Mouse (Mus musculus) adrenal gland, postnatal 10 days (tissue): Measurements from ENCODE around the gene Lbhd1. TPM values are rescaled to one million over a fixed set of nuclear protein-coding genes. Genes with fewer than 3 reads are reported as not detected.
"Not testable (repeated sequence)": the region's sequence is repeated elsewhere in the genome, so short reads cannot be mapped to it uniquely, and the experiment has no call there.

ENCODE experiments used
- DNase-seq: peaks from one replicate; pipeline ENCODE4 v3.0.0; 2021; ENCODE audit warnings: mixed read lengths
- long read RNA-seq, 2 experiments: library from polyadenylated mRNA; stranded (forward); transcript quantifications; one replicate each; pipeline ENCODE4 v2.0.0; 2021
- total RNA-seq, 2 experiments: library from RNA; stranded (reverse); gene quantifications; 2 replicates each; pipeline ENCODE4 v1.2.3; 2021

Lbhd1 gene
- total RNA-seq = 10 to 100 TPM in 1 of 2 experiments, 1 to 10 TPM in 1; 7.4 to 10.7 TPM
- long read RNA-seq, experiment 1 = 0 reads
- long read RNA-seq, experiment 2 = 0 reads

DNA sequence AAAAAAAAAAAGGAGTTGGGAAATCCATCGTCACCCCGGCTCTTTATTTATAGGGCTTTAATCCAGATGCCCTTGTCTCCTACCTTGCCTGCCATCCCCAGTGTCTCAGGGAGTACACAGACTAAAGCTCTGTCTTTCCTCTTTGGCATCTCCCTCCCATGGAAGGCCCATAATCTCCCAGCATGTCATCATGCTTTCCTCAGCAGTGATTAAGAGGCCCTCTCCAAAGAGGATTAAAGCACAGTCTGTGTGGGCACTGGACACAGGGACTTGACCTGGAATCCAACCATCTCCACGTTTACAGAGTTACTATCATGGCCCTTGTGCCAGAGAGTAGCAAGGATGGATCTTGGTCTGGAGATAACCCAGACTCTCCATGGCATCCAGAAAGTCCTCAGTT is at the start of gene Lbhd1, which contains the start of gene Gm49403:
TSS of gene Lbhd1 (plus strand) at position 117 of the 400 bp plus-strand sequence.
TSS of gene Gm49403 (plus strand) at position 315 of the 400 bp plus-strand sequence.
- no peak for DNase-seq

DNA sequence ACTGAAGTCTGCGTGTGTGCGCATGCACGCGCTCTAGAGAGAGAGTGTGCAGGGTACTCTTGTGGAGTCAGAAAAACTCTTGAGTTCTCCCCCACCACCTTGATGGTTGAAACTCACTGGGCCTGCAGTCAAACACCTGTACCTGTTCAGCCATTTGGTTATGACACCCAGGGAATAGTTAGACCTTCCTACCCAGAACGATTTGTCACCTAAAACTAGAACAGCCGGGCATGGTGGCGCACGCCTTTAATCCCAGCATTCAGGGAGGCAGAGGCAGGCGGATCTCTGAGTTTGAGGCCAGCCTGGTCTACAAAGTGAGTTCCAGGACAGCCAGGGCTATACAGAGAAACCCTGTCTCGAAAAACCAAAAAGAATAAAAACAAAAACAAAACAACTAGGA is 47.2 kb upstream of the Lbhd1 start:
- DNase-seq = not testable (repeated sequence)

DNA sequence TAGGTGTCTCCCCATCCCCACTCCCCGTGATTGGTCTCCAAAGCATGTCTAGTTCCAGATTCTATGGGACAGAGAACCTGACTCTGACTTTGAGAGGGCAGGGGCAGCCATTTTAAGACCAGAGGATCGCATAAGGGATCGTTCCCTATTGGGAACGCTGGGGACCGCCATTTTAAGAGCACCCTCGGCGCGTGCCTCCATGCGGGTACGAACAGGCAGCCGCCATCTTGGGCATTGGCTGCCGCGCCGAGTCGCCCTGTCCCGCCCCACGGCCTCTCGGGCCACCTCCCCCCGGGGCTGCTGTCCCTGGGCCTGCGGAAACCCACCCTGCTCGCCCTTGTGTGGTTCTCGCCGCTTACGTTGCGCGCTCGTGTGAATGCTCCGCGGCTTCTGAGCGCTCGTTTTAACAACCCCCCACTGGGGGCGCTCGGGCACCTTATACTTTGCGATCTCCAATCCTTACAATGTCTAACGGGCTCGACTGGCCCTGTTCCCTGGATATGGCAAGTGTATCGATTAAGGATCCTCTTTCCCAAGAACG is 46.2 kb upstream of the Lbhd1 start, which contains the start of gene Bscl2:
TSS of gene Bscl2 (plus strand) at position 217 of the 541 bp plus-strand sequence.
- DNase-seq = peak; percentile 86

DNA sequence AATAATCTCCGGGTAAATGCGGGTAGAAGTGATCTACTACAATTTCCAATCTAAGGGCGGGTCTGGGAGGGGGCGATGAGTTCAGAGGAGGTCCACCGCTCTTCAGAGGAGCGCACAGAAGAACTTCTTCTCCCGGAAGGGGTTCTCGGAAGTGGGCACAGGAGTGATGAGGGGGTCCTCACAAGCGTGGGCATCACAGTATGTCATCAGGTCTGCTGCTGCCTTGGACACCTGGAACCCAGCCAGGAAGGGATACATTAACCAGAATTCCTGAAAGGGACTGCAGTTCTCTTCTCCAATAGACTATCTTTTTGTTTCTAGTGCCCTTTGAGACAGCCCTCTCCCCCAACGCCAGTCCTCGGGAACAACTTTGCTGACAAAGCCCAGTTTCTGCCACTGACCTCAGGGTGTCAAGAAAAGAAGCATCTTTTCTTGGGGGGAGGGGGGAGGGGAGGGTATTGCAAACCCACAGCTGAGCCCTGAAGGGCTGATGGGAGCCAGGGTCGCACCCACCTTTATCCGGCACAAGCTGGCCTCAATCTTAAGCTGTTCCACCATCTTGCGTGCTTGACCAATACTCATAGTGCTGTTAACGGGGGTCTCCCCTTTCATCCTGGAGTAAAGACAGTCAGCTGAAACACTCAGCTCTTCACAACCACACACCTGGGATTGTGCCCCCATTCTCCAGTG is 45.3 kb upstream of the Lbhd1 start:
- peak; percentile 63 for DNase-seq

DNA sequence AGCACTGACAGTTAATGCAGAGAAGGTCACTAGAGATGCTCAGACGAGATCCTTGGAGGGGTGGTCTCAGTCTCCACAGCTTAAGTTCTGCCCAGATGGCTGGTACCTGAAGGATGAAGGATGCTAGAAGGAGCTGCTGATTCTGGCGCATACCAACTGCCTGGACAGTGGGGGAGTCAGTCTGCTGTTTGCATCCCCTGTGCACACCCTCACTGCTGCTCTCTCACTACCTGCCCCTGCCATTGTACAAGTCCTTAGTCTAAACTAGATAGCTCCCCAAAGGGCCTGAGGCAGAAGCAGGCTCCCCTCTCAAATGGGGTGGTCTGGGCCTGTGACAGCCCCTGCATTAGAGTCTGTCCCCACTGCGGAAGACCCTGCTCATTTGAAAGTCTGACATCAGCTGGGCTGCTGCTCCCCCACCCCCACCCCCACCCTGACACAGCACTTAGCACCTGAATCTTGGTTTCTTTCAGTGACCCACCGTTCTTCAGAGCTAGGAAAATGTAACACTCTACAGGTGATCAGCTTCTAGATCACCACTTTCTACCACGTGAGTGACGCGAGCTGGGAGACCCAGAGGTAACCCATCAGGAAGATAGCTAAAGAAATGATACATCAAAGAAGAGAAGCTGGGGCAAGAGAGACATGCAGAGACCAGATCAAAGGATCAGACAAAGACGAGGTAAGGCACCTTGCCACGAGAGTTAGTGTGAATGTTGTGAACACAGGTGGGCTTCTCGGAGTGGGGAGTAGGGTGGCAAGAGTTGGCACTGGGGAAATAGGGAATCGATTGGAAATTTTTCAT is 44.2 kb upstream of the Lbhd1 start, which contains the start of gene Gng3:
TSS of gene Gng3 (minus strand) at position 92 of the 805 bp plus-strand sequence.
- DNase-seq = no peak

DNA sequence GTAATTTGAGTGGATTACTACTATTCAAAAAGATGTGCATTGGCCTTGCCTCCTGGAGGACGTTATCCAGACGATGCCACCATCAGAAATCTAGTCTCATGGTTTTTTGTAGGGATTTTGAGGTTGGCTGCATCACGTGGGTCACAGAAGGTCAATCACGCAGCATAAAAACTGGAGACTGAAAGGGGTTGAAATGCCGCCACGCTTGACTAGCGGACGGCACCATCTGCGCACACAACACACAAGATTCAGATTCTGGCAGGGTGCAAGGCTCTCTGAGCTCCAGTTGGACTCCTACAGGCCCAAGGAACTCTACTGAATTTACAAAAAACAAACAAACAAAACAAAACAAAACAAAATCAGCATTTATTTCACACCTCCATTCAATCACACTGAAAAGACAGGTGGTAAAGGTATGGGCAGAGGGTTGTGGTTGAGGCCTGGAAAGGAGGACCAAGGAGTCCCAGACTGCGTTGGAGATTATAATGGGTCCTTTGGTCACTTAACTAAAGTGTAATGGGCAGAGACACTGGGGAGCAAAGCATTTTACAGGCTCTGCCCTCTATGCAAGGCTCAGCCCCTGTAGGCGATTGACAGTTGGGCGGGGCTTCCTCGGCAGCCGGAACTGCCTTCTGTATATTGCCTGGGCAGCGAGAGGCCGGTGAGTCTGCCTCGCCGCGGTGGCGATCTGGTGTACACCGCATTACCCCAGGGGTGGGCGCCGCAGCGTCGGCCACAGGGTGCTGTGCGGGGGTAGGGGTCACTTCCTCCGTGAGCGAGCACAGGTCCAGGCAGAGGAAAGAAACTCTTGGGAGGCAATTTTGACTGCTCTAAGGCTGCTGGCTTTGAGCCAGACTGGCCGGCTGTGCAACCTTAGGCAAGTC is 43.4 kb upstream of the Lbhd1 start:
- peak; percentile 88 for DNase-seq

DNA sequence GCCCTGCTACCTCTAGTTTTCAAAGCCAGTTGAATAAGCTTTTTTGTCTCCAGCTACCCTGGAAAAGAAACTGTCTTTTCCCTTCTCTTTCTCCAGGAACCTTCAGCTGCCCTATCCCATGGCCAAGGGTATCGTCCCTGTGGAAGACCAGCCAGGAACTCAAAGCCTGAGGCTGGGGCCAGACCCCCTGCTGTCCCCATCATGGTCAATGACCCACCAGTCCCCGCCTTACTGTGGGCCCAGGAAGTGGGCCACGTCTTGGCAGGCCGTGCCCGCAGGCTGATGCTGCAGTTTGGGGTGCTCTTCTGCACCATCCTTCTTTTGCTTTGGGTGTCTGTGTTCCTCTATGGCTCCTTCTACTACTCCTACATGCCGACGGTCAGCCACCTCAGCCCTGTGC is 42.5 kb upstream of the Lbhd1 start:
- DNase-seq = no peak

DNA sequence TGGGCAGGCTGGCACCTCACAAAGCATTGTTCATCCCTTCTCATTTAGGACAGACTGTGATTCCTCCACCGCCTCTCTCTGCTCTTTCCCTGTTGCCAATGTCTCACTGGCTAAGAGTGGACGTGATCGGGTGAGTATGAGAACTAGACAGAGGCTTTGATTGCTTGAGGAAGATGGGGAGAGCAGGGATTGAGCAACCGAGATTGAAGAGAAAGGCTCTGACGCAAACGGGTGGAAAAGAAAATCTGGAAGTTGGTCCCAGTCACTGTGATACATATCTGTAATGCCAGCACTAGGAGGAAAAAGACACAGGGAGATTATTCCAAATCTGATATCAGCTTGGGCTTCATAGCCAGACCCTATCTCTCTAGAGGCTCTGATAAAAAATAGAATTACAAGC is 40.6 kb upstream of the Lbhd1 start:
- DNase-seq = peak; percentile 41

DNA sequence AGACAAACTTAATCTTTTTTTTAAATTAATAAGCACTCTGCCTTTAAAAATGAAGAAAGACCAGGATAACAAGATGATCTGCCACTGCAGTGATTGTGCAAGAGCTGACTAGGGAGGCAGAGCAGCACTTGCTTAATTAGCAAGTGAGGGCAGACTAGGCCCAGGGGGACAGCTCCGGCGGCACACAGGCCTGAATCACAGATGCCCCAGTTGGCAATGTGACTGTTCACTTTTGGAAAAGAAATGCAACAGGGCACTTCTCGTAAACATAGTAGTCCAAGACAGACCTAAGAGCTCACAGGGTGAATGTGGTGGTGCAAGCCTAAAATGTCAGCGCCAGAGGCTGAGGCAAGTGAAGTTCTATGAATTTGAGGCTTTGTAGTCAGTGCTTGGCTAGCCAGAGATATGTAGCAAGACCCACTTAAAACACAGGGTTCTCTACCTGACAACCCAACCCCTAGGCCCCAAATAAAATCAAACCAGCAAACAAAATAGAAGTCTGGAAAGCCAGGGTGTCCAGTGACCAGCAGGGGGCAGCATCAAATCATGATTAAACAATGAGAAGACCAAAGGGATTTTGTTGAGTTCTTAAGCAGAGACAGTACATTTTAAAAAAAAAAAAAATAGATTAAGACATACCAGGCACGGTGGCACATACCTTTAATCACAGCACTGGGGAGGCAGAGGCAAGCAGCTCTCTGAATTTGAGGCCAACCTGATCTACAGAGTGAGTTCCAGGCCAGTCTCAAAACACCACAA is 39.0 kb upstream of the Lbhd1 start:
- DNase-seq = peak; percentile 88

DNA sequence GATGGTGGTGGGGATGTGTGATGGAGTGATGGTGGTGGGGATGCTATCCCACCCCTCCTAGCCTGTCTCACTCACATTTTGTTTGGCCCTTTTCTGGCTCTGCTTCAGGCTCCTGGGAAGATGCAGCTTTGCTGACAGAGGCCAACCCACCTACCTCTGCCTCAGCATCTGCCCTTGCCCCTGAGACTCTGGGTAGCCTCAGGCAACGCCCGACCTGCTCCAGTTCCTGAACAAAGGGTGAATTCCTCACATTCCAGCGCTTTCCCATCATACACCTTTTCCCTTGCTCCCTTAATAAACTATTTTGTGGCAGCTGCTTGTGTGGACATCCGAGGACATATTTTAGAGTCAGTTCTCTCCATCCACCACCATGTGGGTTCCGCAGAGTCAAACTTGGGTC is 35.2 kb upstream of the Lbhd1 start:
- no peak for DNase-seq

DNA sequence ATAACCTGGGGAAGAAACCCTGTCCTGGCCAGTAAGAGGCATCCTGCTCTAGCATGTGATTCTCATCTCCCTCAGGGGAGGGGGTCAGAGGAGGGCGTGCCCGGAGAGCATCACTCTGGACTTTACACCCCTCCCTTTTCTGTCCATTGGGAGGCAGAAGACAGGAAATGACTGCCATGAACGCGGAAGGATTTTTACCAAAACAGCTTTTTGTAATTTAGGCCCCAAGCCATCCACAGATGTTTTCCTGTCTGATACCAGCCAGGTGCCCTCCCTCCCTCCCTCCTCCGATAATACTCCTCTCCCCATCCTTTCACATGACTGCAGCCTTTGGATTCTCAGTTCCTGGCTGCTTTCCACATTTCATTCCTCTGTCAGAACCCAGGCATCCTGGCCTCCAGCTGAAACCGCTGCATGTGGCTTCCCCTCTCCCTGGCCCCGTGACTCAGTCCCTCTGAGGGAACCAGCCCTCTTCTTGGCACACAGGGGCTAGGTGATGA is 33.1 kb upstream of the Lbhd1 start, which contains the start of gene Lrrn4cl:
TSS of gene Lrrn4cl (plus strand) at position 367 of the 500 bp plus-strand sequence.
- DNase-seq = peak; percentile 43

DNA sequence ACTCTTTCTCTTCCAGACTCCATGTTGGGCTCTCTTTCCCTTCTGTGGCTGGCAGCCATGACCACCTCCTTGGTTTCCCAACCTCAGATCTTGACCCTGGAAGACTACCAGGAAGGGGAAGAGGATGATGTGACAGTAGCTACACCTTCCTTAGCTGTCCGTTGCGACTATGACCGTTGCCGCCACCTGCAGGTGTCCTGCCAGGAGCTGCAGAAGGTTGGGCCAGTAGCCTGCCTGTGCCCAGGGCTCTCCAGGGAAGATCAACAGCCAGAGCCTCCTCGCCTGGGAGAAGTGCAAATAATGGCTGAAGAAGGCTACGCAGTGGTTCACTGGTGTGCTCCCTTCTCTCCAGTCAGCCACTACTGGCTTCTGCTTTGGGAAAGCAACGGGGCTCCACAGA is 31.9 kb upstream of the Lbhd1 start:
- peak; percentile 43 for DNase-seq

DNA sequence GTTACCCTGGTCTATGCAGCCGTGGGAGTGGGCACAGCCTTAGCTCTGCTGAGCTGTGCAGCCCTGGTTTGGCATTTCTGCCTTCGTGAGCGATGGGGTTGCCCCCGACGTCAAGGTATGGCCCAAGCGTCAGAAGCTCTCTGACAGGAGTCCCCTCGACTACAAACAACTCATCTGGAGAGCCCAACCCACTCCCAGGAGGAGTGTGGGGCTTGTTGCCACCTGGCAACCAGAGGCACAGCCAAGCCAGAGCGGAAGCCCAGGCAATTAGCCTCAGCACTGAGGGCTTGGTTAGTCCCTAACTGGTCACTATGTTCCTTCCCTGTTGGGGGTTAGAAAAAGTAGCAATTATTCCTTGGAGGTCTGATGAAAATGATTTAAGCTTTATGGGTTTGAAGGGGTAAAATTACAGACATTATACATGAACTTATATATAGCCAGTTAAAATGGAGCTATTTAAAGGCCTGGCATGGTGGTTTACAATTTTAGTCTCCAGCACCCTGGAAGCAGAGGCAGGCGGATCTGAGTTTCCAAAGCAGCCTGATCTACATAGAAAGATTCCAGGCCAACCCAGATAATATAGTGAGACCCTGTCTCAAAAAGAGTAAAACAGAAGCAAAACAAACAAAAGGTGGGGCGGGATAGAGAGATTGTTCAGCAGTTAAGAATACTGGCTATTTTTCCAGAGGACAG is 31.1 kb upstream of the Lbhd1 start:
- peak; percentile 67 for DNase-seq

DNA sequence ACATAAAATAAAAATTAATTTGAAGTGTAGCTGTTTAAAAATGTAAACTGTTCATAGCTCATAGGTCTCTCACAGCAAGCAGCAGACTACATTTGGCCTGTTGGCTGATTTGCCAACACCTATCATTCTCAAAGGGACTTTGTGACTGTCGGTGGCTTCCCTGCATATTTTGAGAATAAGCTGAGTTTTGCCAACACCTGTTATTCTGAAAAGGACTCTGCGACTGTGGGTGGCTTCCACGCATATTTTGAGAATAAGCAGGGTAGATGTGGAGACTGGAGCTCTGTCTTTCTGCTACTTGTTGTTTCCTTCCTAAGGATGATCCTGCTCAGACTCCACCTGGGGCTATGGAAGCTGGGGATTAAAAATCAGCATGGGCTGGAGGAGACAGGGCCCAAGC is 30.4 kb upstream of the Lbhd1 start:
- no peak for DNase-seq

DNA sequence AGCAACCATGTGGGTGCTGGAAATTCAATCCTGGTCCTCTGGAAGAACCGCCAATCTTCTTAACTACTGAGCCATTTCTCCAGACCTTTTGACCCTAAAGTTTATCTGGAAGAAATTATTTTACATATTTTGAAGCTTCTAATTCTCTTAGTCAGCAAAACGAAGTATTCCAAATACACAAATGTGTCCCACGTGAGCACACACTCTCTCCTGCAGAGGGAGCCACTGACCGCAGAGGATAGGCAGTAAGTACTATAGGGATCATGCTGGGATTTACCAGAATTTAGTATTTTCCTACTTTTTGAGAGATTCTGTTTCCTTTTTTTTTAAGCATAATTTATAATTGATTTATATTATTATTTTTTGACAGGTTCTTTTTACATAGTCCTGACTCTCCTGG is 25.8 kb upstream of the Lbhd1 start:
- DNase-seq = peak; percentile 73

DNA sequence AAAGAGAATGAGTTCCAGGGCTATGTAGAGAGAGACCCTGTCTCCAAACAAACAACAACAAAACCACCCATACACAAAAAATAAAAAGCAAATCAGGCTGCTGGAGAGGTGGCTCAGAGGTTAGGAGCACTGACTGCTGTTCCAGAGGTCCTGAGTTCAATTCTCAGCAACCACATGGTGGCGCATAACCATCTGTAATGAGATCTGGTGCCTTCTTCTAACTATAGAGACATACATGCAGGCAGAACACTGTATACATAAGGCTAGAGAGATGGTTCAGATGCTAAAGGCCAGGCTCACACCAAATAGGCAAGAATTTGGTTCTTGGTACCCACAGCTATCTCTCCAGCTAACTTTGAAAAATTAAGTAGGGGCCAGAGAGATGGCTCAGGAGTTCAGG is 24.5 kb upstream of the Lbhd1 start:
- no peak for DNase-seq

DNA sequence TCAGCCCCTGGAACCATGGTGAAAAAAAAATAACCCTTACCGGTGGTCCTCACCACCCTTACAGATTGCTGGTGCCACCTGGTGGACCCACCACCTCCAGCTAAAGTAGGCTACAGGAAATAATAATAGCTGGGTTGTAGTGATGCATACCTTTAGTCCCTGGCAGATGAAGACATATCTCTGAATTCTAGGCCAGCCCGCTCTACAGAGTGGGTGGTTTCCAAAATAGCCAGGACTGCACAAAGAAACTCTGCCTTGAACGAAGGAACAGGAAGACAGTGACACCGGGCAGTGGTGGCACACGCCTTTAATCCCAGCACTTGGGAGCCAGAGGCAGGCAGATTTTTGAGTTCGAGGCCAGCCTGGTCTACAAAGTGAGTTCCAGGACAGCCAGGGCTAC is 19.3 kb upstream of the Lbhd1 start:
- DNase-seq = no peak

DNA sequence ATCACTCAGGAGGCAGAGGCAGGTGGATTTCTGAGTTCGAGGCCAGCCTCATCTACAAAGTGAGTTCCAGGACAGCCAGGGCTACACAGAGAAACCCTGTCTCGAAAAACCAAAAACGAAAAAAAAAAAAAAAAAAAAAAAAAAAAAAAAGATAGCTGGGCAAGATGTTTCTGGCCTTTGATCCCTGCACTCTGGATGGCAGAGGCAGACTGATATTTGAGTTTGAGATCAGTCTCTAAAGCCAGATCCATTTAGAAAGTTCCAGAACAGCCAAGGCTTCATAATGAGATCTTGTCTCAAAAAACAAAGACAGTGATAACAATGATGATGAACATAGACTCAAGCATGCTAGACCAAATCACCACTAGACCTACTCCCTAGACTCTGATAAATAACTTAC is 13.2 kb upstream of the Lbhd1 start:
- not testable (repeated sequence) for DNase-seq

DNA sequence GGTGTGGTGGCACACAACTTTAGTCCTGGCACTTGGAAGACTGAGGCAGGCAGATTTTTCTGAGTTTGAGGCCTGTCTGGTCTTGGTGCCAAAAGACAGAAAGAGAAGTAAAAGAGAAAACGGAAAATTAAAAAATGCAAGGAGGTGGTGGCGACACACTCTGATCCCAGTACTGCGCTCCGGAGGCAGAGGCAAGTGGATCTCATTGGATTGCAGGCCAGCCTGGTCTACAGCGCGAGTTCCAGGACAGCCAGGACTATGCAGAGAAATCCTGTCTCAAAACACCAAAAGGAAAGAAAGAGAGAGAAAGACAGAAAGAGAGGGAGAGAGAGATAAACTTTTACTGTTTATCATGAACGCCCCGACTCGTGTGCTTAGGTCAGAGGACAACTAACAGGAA is 12.7 kb upstream of the Lbhd1 start:
- no peak for DNase-seq
